ENCODE assay signal across 8 mouse cellular contexts in genomic region chr8:119885612-119886011, GRCm38 (mm10). TPM values are rescaled to one million over a fixed set of nuclear protein-coding genes. Genes with fewer than 3 reads are reported as not detected.
DNase-seq lines count a peak whose midpoint lies in the region; ATAC-seq lines count a peak whose summit lies in the region.

No protein-coding gene starts in this region.

- peaks cover 12% of the 10 kb centered on the region for H3K4me1 ChIP-seq in heart, embryonic 15.5 days (replicated peaks)
- no peaks in the 10 kb centered on the region for H3K4me1 ChIP-seq in midbrain, embryonic 15.5 days

- no peak overlapping the region for H3K9ac ChIP-seq in heart, embryonic 15.5 days
- H3K9ac ChIP-seq in midbrain, embryonic 15.5 days: no peak overlapping the region

- H3K9me3 ChIP-seq in heart, embryonic 15.5 days (replicated peaks): no peaks in the 10 kb centered on the region
- no peaks in the 10 kb centered on the region for H3K9me3 ChIP-seq in midbrain, embryonic 15.5 days

- H3K27me3 ChIP-seq in heart, embryonic 15.5 days: peaks cover 1% of the 10 kb centered on the region
- H3K27me3 ChIP-seq in midbrain, embryonic 15.5 days (replicated peaks): no peaks in the 10 kb centered on the region

- no peaks in the 10 kb centered on the region for H3K36me3 ChIP-seq in heart, embryonic 15.5 days
- no peaks in the 10 kb centered on the region for H3K36me3 ChIP-seq in midbrain, embryonic 15.5 days (replicated peaks)

- H3K27ac ChIP-seq in heart, embryonic 15.5 days: peak overlapping the region; percentile 24
- no peak overlapping the region for H3K27ac ChIP-seq in midbrain, embryonic 15.5 days

- intact Hi-C loops in left cerebral cortex, postnatal 4 days (cut with DNase I): no loop called here

- no peak overlapping the region for H3K4me3 ChIP-seq in heart, embryonic 15.5 days
- H3K4me3 ChIP-seq in midbrain, embryonic 15.5 days: no peak overlapping the region

- H3K4me2 ChIP-seq in heart, embryonic 15.5 days: peak overlapping the region; percentile 2; the same call in 1 of the 2 replicates
- no peak overlapping the region for H3K4me2 ChIP-seq in midbrain, embryonic 15.5 days

- 14% methylated on average over 3 of the region's 3 CpGs for WGBS in heart, embryonic 15.5 days
- 31% methylated on average over 3 of the region's 3 CpGs for WGBS in midbrain, embryonic 15.5 days

- peak; percentile 70 for DNase-seq in left cerebral cortex, postnatal 4 days
- DNase-seq in left cerebral cortex, adult 18-20 months (ENCODE audit: low spot score in 2 of 2): no peak
- DNase-seq in cerebellum, adult 8-10 months: peak; percentile 32
- peak; percentile 83 to 94 for DNase-seq in kidney, postnatal 36 days
- DNase-seq in layer of hippocampus, adult 8-10 months (ENCODE audit: low spot score in 2 of 2): no peak
- DNase-seq in frontal cortex, postnatal 36 days (ENCODE audit: low spot score in 2 of 2): no peak

- ATAC-seq in heart, embryonic 15.5 days (replicated peaks; ENCODE audit: insufficient number of reproducible peaks, insufficient read depth, low FRiP score, low read depth): peak; percentile 77
- 0 out of 2 replicates have a peak, but pooled peaks have one; percentile 14 for ATAC-seq in midbrain, embryonic 15.5 days (replicated peaks)

RNA-seq across cellular contexts. Expression of gene Klhl36, which starts 23.5 kb away (rescaled TPM):
- total RNA-seq in left cerebral cortex, postnatal 4 days (2021): 10 to 100 TPM in 1 of 2 experiments, 1 to 10 TPM in 1; 8.9 to 11.8 TPM
- total RNA-seq in left cerebral cortex, adult 18-20 months (2021): 1 to 10 TPM; 7.7 to 8.8 TPM
- polyA plus RNA-seq in heart, embryonic 15.5 days (2015; fragmentation: Nextera tagmentation; extraction: Ambion mirVana): 9.1 and 10.3 TPM in 2 replicates
- 18.3 and 20.2 TPM in 2 replicates for polyA plus RNA-seq in midbrain, embryonic 15.5 days (2015; fragmentation: Nextera tagmentation; extraction: Ambion mirVana)
- 1 to 10 TPM; 7.0 to 9.4 (median 7.3) TPM for total RNA-seq in layer of hippocampus, adult 8-10 months (2022)

RNA-seq across cellular contexts. Expression of gene Usp10, which starts 24.5 kb away (rescaled TPM):
- 100 to 1,000 TPM; 150 to 152 TPM for total RNA-seq in left cerebral cortex, postnatal 4 days (2021)
- total RNA-seq in left cerebral cortex, adult 18-20 months (2021): 10 to 100 TPM; 87.0 to 94.9 TPM
- polyA plus RNA-seq in heart, embryonic 15.5 days (2015; fragmentation: Nextera tagmentation; extraction: Ambion mirVana): 72.3 and 96.3 TPM in 2 replicates
- polyA plus RNA-seq in midbrain, embryonic 15.5 days (2015; fragmentation: Nextera tagmentation; extraction: Ambion mirVana): 151 and 155 TPM in 2 replicates
- total RNA-seq in layer of hippocampus, adult 8-10 months (2022): 10 to 100 TPM; 82.7 to 98.6 (median 89.4) TPM

RNA-seq across cellular contexts. Expression of gene Gm20388, which starts 25.0 kb away (rescaled TPM):
- 10 to 100 TPM in 1 of 2 experiments, 1 to 10 TPM in 1; 6.5 to 12.8 TPM for total RNA-seq in left cerebral cortex, postnatal 4 days (2021)
- 1 to 10 TPM; 4.4 to 7.8 TPM for total RNA-seq in left cerebral cortex, adult 18-20 months (2021)
- polyA plus RNA-seq in heart, embryonic 15.5 days (2015; fragmentation: Nextera tagmentation; extraction: Ambion mirVana): 2.2 TPM in 1 of 2 replicates, not detected in the other
- polyA plus RNA-seq in midbrain, embryonic 15.5 days (2015; fragmentation: Nextera tagmentation; extraction: Ambion mirVana): 5.6 TPM in 1 of 2 replicates, not detected in the other
- total RNA-seq in layer of hippocampus, adult 8-10 months (2022): 10 to 100 TPM in 1 of 4 experiments, 1 to 10 TPM in 2, under 1 TPM in 1; 0.17 to 15.1 (median 6.6) TPM

RNA-seq across cellular contexts. Expression of gene Cotl1, which starts 45.3 kb away (rescaled TPM):
- total RNA-seq in left cerebral cortex, postnatal 4 days (2021): 100 to 1,000 TPM; 208 to 215 TPM
- 10 to 100 TPM; 67.0 to 69.6 TPM for total RNA-seq in left cerebral cortex, adult 18-20 months (2021)
- 28.7 and 52.8 TPM in 2 replicates for polyA plus RNA-seq in heart, embryonic 15.5 days (2015; fragmentation: Nextera tagmentation; extraction: Ambion mirVana)
- 123 and 134 TPM in 2 replicates for polyA plus RNA-seq in midbrain, embryonic 15.5 days (2015; fragmentation: Nextera tagmentation; extraction: Ambion mirVana)
- total RNA-seq in layer of hippocampus, adult 8-10 months (2022): 100 to 1,000 TPM; 119 to 176 (median 137) TPM

Comparison
In these comparisons a context has a peak if more than half of its experiments do, and no peak if none do; other contexts are left out.
1. DNase-seq: peak in left cerebral cortex, postnatal 4 days (single experiment), cerebellum, adult 8-10 months (single experiment) and kidney, postnatal 36 days (2 of 2); none in left cerebral cortex, adult 18-20 months (0 of 2), layer of hippocampus, adult 8-10 months (0 of 2) and frontal cortex, postnatal 36 days (0 of 2).